Mouse (Mus musculus) erythroid progenitor cell, adult 5-6 weeks (primary cell): ENCODE measurements around the gene Skint9. TPM values are rescaled to one million over a fixed set of nuclear protein-coding genes. Genes with fewer than 3 reads are reported as not detected.
"Not testable (repeated sequence)": the region's sequence is repeated elsewhere in the genome, so short reads cannot be mapped to it uniquely, and the experiment has no call there.

Experiments
- ATAC-seq: replicated peaks from 2 replicates; pipeline ENCODE4 v1.8.0; 2016; ENCODE audit warnings: moderate number of reproducible peaks, mild to moderate bottlenecking, moderate TSS enrichment, inconsistent platforms; ENCODE audit not compliant: poor library complexity, low FRiP score, severe bottlenecking
- total RNA-seq, 2 experiments: library from RNA; stranded (forward) in 1 of 2; stranded (reverse) in 1 of 2; fragments of 150-400 nt in 1 of 2; fragments of 186-747, 209-891 nt in 1 of 2; gene quantifications; 2 replicates each; pipeline versions ENCODE4 v1.2.3 to v1.2.4; 2015 to 2017; ENCODE audit warnings: low replicate concordance in 2 of 2

The Skint9 gene
- not detected in 2 replicates for total RNA-seq (2015; ENCODE audit: low replicate concordance)
- not detected in 2 replicates for total RNA-seq (2017; ENCODE audit: low replicate concordance)

- ATAC-seq = no peak
These were observed at the start of gene Skint9 for GRCm38 (mm10) chr4:112433885-112434284. Gene Skint9 (minus strand): TSS chr4:112433985.

GRCm38 (mm10) chr4:112432685-112433084 lies 1.1 kb downstream of the Skint9 start:
- no peak for ATAC-seq

- no peak for ATAC-seq
These were observed 1.6 kb downstream of the Skint9 start for GRCm38 (mm10) chr4:112432223-112432622.

- not testable (repeated sequence) for ATAC-seq
These were observed 84.7 kb downstream of the Skint9 start for GRCm38 (mm10) chr4:112349111-112349510.

Other genes starting within 250 kb of the Skint9 start
- gene Skint3, start 201.7 kb downstream of the Skint9 start, total RNA-seq (2015; ENCODE audit: low replicate concordance) = 1.1 TPM in 1 of 2 replicates, not detected in the other
- 0.26 TPM in 1 of 2 replicates, not detected in the other for gene Skint3, start 201.7 kb downstream of the Skint9 start, total RNA-seq (2017; ENCODE audit: low replicate concordance)
- gene Skint2, start 123.2 kb upstream of the Skint9 start, total RNA-seq (2015; ENCODE audit: low replicate concordance) = not detected in 2 replicates
- not detected in 2 replicates for gene Skint2, start 123.2 kb upstream of the Skint9 start, total RNA-seq (2017; ENCODE audit: low replicate concordance)